Mouse (Mus musculus) adrenal gland, postnatal 36 days (tissue): ENCODE measurements at regions not wholly inside any gene's neighbourhood (a gene's known extent, or its start where the extent isn't known, plus 50 kb on each side); places are given as distances from the start of the nearest gene placed in this dataset.

Experiments used
- DNase-seq, 2 experiments: peaks; one replicate each; pipeline ENCODE4 v3.0.0; 2021; ENCODE audit warnings: mixed read lengths in 1 of 2

- DNase-seq = no peak
Measured at GRCm38 (mm10) chr8:126742081-126742480, 148.3 kb upstream of the Irf2bp2 start.

GRCm38 (mm10) chr8:126741031-126741430, 147.2 kb upstream of the Irf2bp2 start:
- no peak for DNase-seq

GRCm38 (mm10) chr8:126739768-126740167, 146.0 kb upstream of the Irf2bp2 start:
- DNase-seq = no peak

- DNase-seq = no peak
Measured at GRCm38 (mm10) chr8:126737032-126737431, 143.2 kb upstream of the Irf2bp2 start.

GRCm38 (mm10) chr8:126736441-126736962, 142.7 kb upstream of the Irf2bp2 start:
- peak; percentile 68 to 79 for DNase-seq

GRCm38 (mm10) chr8:126735488-126736440, 142.0 kb upstream of the Irf2bp2 start:
- DNase-seq = peak; percentile 87 to 88

GRCm38 (mm10) chr8:126734743-126735487, 141.1 kb upstream of the Irf2bp2 start:
- DNase-seq = no peak

- DNase-seq = no peak
Measured at GRCm38 (mm10) chr8:126733779-126734178, 140.0 kb upstream of the Irf2bp2 start.

- no peak for DNase-seq
Measured at GRCm38 (mm10) chr8:126733307-126733706, 139.5 kb upstream of the Irf2bp2 start.

GRCm38 (mm10) chr8:126730017-126730631, 136.3 kb upstream of the Irf2bp2 start:
- no peak for DNase-seq

GRCm38 (mm10) chr8:126728987-126729632, 135.3 kb upstream of the Irf2bp2 start:
- no peak for DNase-seq

- DNase-seq = no peak
Measured at GRCm38 (mm10) chr8:126728135-126728534, 134.3 kb upstream of the Irf2bp2 start.

- DNase-seq = no peak
Measured at GRCm38 (mm10) chr8:126727068-126727467, 133.3 kb upstream of the Irf2bp2 start.

GRCm38 (mm10) chr8:126723259-126724122, 129.7 kb upstream of the Irf2bp2 start:
- no peak for DNase-seq

- DNase-seq = peak in 1 of 2 experiments; percentile 30
Measured at GRCm38 (mm10) chr8:126721621-126722020, 127.8 kb upstream of the Irf2bp2 start.

- peak; percentile 21 to 46 for DNase-seq
Measured at GRCm38 (mm10) chr8:126720473-126721145, 126.8 kb upstream of the Irf2bp2 start.

GRCm38 (mm10) chr8:126719748-126720147, 126.0 kb upstream of the Irf2bp2 start:
- DNase-seq = no peak

GRCm38 (mm10) chr8:126717652-126718155, 123.9 kb upstream of the Irf2bp2 start:
- DNase-seq = no peak

GRCm38 (mm10) chr8:126715666-126716065, 121.9 kb upstream of the Irf2bp2 start:
- no peak for DNase-seq

GRCm38 (mm10) chr8:126713602-126714145, 119.9 kb upstream of the Irf2bp2 start:
- no peak for DNase-seq
